Mouse (Mus musculus): Measurements from ENCODE around the gene P2rx7. TPM values are rescaled to one million over a fixed set of nuclear protein-coding genes. Genes with fewer than 3 reads are reported as not detected.

Gene P2rx7
- polyA plus RNA-seq, 1 experiment, result 80.3 TPM

GRCm38 (mm10) chr5:122700109-122700836 lies 56.6 kb downstream of the P2rx7 start:
- peaks cover 43% of the 10 kb centered on the region for H3K4me1 ChIP-seq (ENCODE audit: control insufficient read depth, insufficient read depth, low read length)
- peak overlapping the region; percentile 100; the same call in 1 of the 2 replicates for H3K27ac ChIP-seq (ENCODE audit: insufficient read depth, low read depth, low read length)
- no peak for TF ChIP-seq CTCF (IDR thresholded peaks at IDR 0.05; ENCODE audit: low read depth, low read length)
- no peak overlapping the region for H3K4me3 ChIP-seq (ENCODE audit: insufficient read depth, low read length)

- TF ChIP-seq CTCF (IDR thresholded peaks at IDR 0.05; ENCODE audit: low read depth, low read length) (no peak), POLR2A (IDR thresholded peaks at IDR 0.05; ENCODE audit: borderline replicate concordance, low read depth, low read length) (no peak)
- Histone ChIP-seq H3K4me1 (ENCODE audit: control insufficient read depth, insufficient read depth, low read length) (peaks cover 48% of the 10 kb centered on the region), H3K27ac (ENCODE audit: insufficient read depth, low read depth, low read length) (peak overlapping the region; percentile 100), H3K4me3 (ENCODE audit: insufficient read depth, low read length) (no peak overlapping the region)
Measured at GRCm38 (mm10) chr5:122700837-122701212, 57.1 kb downstream of the P2rx7 start.

- peak overlapping the region; percentile 100 for H3K27ac ChIP-seq (ENCODE audit: insufficient read depth, low read depth, low read length)
- no peak overlapping the region for H3K4me3 ChIP-seq (ENCODE audit: insufficient read depth, low read length)
- peaks cover 57% of the 10 kb centered on the region for H3K4me1 ChIP-seq (ENCODE audit: control insufficient read depth, insufficient read depth, low read length)
- TF ChIP-seq CTCF (IDR thresholded peaks at IDR 0.05; ENCODE audit: low read depth, low read length) (no peak), POLR2A (IDR thresholded peaks at IDR 0.05; ENCODE audit: borderline replicate concordance, low read depth, low read length) (no peak)
Measured at GRCm38 (mm10) chr5:122702156-122702555, 58.4 kb downstream of the P2rx7 start.

GRCm38 (mm10) chr5:122703574-122703973 lies 59.9 kb downstream of the P2rx7 start:
- Histone ChIP-seq H3K27ac (ENCODE audit: insufficient read depth, low read depth, low read length) (peak overlapping the region; percentile 97), H3K4me1 (ENCODE audit: control insufficient read depth, insufficient read depth, low read length) (peaks cover 58% of the 10 kb centered on the region), H3K4me3 (ENCODE audit: insufficient read depth, low read length) (no peak overlapping the region)
- TF ChIP-seq CTCF (IDR thresholded peaks at IDR 0.05; ENCODE audit: low read depth, low read length) (no peak), POLR2A (IDR thresholded peaks at IDR 0.05; ENCODE audit: borderline replicate concordance, low read depth, low read length) (no peak)

GRCm38 (mm10) chr5:122704571-122704970 lies 60.9 kb downstream of the P2rx7 start:
- no peak overlapping the region for H3K4me3 ChIP-seq (ENCODE audit: insufficient read depth, low read length)

GRCm38 (mm10) chr5:122705174-122705573 lies 61.5 kb downstream of the P2rx7 start:
- no peak overlapping the region for H3K4me3 ChIP-seq (ENCODE audit: insufficient read depth, low read length)
- peaks cover 57% of the 10 kb centered on the region for H3K4me1 ChIP-seq (ENCODE audit: control insufficient read depth, insufficient read depth, low read length)
- no peak for TF ChIP-seq CTCF (IDR thresholded peaks at IDR 0.05; ENCODE audit: low read depth, low read length)
- TF ChIP-seq POLR2A (IDR thresholded peaks at IDR 0.05; ENCODE audit: borderline replicate concordance, low read depth, low read length), result no peak

More at GRCm38 (mm10) chr5:122704571-122704970, 60.9 kb downstream of the P2rx7 start:
- Histone ChIP-seq H3K27ac (ENCODE audit: insufficient read depth, low read depth, low read length) (peak overlapping the region; percentile 97), H3K4me1 (ENCODE audit: control insufficient read depth, insufficient read depth, low read length) (peaks cover 55% of the 10 kb centered on the region)
- no peak for TF ChIP-seq POLR2A (IDR thresholded peaks at IDR 0.05; ENCODE audit: borderline replicate concordance, low read depth, low read length)
- TF ChIP-seq CTCF (IDR thresholded peaks at IDR 0.05; ENCODE audit: low read depth, low read length), result no peak

GRCm38 (mm10) chr5:122706917-122707275 lies 63.2 kb downstream of the P2rx7 start:
- TF ChIP-seq POLR2A (IDR thresholded peaks at IDR 0.05; ENCODE audit: borderline replicate concordance, low read depth, low read length) (no peak), CTCF (IDR thresholded peaks at IDR 0.05; ENCODE audit: low read depth, low read length) (no peak)
- Histone ChIP-seq H3K27ac (ENCODE audit: insufficient read depth, low read depth, low read length) (peak overlapping the region; percentile 97), H3K4me3 (ENCODE audit: insufficient read depth, low read length) (peak overlapping the region; percentile 77), H3K4me1 (ENCODE audit: control insufficient read depth, insufficient read depth, low read length) (peaks cover 44% of the 10 kb centered on the region)

More at GRCm38 (mm10) chr5:122705174-122705573, 61.5 kb downstream of the P2rx7 start:
- peak overlapping the region; percentile 97 for H3K27ac ChIP-seq (ENCODE audit: insufficient read depth, low read depth, low read length)

- Histone ChIP-seq H3K27ac (ENCODE audit: insufficient read depth, low read depth, low read length) (peak within 1 kb of the TSS; percentile 97), H3K4me1 (ENCODE audit: control insufficient read depth, insufficient read depth, low read length) (peaks cover 43% of the 10 kb centered on the region), H3K4me3 (ENCODE audit: insufficient read depth, low read length) (peak within 1 kb of the TSS; percentile 77)
- no peak for TF ChIP-seq CTCF (IDR thresholded peaks at IDR 0.05; ENCODE audit: low read depth, low read length)
- TF ChIP-seq POLR2A (IDR thresholded peaks at IDR 0.05; ENCODE audit: borderline replicate concordance, low read depth, low read length), result 0 out of 2 replicates have a peak, but pooled peaks have one; percentile 40
Measured at GRCm38 (mm10) chr5:122707276-122708181, 63.8 kb downstream of the P2rx7 start, which contains the start of gene P2rx4. Gene P2rx4, plus strand, starts transcription at chr5:122707544.

GRCm38 (mm10) chr5:122708819-122709218 lies 65.1 kb downstream of the P2rx7 start:
- TF ChIP-seq CTCF (IDR thresholded peaks at IDR 0.05; ENCODE audit: low read depth, low read length), result no peak
- no peak for TF ChIP-seq POLR2A (IDR thresholded peaks at IDR 0.05; ENCODE audit: borderline replicate concordance, low read depth, low read length)
- Histone ChIP-seq H3K4me1 (ENCODE audit: control insufficient read depth, insufficient read depth, low read length) (peaks cover 32% of the 10 kb centered on the region), H3K27ac (ENCODE audit: insufficient read depth, low read depth, low read length) (peak overlapping the region; percentile 97; the same call in 1 of the 2 replicates), H3K4me3 (ENCODE audit: insufficient read depth, low read length) (peak overlapping the region; percentile 77)

All from bone marrow macrophage, adult 2 months (primary cell).